Mouse (Mus musculus): ENCODE results near the gene Gm5678. TPM values are rescaled to one million over a fixed set of nuclear protein-coding genes. Genes with fewer than 3 reads are reported as not detected.

The Gm5678 gene
- polyA plus RNA-seq (2012; ENCODE audit: insufficient read depth, insufficient read length, low replicate concordance, missing spikeins), result not detected in 2 replicates

DNA sequence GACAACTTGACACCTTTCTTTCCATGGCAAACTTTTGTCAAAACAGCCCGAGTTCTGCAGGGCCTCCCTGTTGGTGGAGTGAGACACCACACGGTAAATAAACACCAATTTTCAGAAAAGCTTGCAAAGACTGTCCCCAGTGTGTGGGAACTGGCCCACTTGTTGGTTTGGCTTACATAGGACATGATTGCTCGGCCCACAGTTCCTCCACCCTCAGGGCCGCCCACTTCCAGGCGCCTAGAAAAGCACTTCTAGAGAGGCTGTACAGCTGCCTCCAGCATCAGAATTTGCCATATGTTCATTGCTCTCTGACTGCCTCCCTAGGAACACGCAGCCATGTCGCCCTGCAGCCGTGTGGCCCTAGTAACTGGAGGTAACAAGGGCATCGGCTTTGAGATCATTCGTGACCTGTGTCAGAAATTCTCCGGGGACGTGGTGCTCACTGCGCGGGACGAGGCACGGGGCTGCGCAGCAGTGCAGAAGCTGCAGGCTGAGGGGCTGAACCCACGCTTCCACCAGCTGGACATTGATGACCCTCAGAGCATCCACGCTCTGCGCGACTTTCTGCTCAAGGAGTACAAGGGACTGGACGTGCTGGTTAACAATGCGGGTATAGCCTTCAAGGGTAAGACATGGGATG is at the start of gene Gm5678:
Gm5678 (plus strand) TSS at position 337 of the 640 bp plus-strand sequence.
- Histone ChIP-seq H3K27ac (ENCODE audit: insufficient read depth, low read depth, low read length) (no peak within 1 kb of the TSS), H3K4me3 (ENCODE audit: insufficient read depth, low read depth, low read length) (no peak within 1 kb of the TSS), H3K4me1 (ENCODE audit: control insufficient read depth, insufficient read depth, low read length) (peaks cover 6% of the 10 kb centered on the region)
- TF ChIP-seq POLR2A (IDR thresholded peaks at IDR 0.05; ENCODE audit: insufficient read depth, low read depth, low read length) (no peak), CTCF (IDR thresholded peaks at IDR 0.05; ENCODE audit: insufficient read depth, low read depth, low read length) (no peak)
- 80% methylated on average over 23 of the region's 23 CpGs for WGBS

DNA sequence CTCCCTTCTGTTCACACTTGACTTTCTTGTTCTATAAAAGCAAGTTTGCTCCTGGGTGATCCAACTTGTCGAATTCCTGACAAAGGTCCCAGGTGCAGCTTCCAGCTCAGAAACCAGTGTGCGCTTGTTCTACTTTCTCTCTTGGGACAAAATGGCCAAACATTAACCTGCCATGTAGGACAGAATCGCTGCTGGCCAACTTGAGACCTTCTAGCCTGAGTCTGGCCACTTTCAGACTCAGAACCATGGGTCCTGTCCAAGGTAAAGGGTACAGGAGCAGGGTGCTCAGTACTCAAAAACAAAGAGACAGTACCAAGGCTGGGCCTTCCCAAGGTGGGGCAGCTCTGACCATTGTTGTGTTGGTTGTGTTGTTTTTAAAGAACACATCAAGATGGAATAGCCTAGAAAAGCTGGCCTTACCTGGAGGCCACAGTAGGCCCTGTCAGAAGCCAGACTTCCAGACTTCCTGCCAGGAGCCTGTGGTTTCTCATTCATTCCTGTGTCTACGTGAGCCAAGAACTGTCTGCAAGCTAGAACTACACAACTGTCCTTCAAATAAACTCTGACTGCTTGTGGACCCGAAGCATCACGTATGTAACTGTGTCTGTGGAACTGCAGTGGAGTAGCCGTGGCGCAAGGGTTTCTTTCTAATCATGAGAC is 49.4 kb upstream of the Gm5678 start:
- H3K27ac ChIP-seq (ENCODE audit: insufficient read depth, low read depth, low read length), result no peak overlapping the region
- TF ChIP-seq CTCF (IDR thresholded peaks at IDR 0.05; ENCODE audit: insufficient read depth, low read depth, low read length) (no peak), POLR2A (IDR thresholded peaks at IDR 0.05; ENCODE audit: insufficient read depth, low read depth, low read length) (no peak)
- WGBS, result 89% methylated on average over 8 of the region's 8 CpGs
- no peak overlapping the region for H3K4me3 ChIP-seq (ENCODE audit: insufficient read depth, low read depth, low read length)
- H3K4me1 ChIP-seq (ENCODE audit: control insufficient read depth, insufficient read depth, low read length), result 0 out of 2 replicates have a peak, but pooled peaks cover 5% of the 10 kb centered on the region

DNA sequence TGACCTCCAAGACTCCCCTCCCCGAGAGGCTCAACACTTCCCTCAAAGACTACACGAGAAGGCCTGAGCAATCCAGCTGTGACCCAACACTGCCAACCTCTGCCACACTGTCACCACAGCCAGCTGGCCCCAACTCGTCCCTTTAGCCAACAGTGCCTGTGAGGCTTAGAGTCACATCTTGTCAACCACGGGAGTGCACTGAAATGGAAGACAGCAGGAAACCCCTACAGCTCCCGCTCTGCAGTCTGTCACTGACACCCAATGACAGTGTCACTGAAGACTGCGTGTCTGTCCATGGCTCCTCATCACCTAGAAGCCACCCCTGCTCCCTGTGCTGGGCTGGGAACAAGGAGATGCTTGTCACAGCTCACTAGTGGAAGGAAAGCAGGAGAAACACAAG is 46.8 kb upstream of the Gm5678 start:
- H3K27ac ChIP-seq (ENCODE audit: insufficient read depth, low read depth, low read length), result no peak overlapping the region
- TF ChIP-seq POLR2A (IDR thresholded peaks at IDR 0.05; ENCODE audit: insufficient read depth, low read depth, low read length), result no peak
- TF ChIP-seq CTCF (IDR thresholded peaks at IDR 0.05; ENCODE audit: insufficient read depth, low read depth, low read length), result no peak
- WGBS, result 72% methylated on average over 6 of the region's 6 CpGs
- no peak overlapping the region for H3K4me3 ChIP-seq (ENCODE audit: insufficient read depth, low read depth, low read length)
- H3K4me1 ChIP-seq (ENCODE audit: control insufficient read depth, insufficient read depth, low read length), result 0 out of 2 replicates have a peak, but pooled peaks cover 5% of the 10 kb centered on the region

DNA sequence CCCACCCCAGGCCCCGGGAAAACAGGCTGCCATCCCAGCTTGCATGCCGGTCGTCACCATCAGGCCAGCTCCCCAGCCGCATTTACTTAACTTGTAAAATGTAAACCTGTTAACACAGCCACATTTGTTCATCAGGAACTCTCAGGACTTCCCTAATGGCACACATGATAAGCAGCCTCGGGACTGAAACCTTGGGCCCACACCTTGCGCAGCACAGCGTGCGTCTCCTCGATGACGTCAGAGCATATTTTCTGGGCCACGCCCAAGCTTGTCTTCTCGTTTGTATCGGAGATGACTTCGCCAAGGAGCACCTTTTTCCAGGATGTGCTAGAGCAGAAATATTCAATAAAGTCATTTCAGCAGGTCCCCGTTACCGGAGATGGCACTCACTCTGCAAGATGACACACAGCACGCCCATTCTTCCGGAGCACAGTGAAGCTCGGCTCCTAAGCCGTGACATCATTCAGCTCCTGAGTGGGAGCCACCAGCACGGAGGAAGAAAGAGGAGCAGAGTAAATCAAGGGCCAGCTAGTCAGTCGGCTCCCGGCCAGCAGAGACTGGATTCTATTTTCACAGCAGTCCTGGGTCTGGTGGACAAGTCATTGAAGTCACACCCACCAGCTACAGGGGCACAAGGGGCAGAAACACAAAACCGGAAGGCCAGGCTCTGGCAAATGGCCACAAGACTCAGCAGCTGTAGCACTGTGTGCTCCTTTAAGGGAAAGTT is 42.8 kb upstream of the Gm5678 start:
- Histone ChIP-seq H3K27ac (ENCODE audit: insufficient read depth, low read depth, low read length) (no peak overlapping the region), H3K4me3 (ENCODE audit: insufficient read depth, low read depth, low read length) (no peak overlapping the region), H3K4me1 (ENCODE audit: control insufficient read depth, insufficient read depth, low read length) (peaks cover 9% of the 10 kb centered on the region; the same call in 1 of the 2 replicates)
- WGBS, result 90% methylated on average over 24 of the region's 24 CpGs
- TF ChIP-seq CTCF (IDR thresholded peaks at IDR 0.05; ENCODE audit: insufficient read depth, low read depth, low read length) (no peak), POLR2A (IDR thresholded peaks at IDR 0.05; ENCODE audit: insufficient read depth, low read depth, low read length) (no peak)

DNA sequence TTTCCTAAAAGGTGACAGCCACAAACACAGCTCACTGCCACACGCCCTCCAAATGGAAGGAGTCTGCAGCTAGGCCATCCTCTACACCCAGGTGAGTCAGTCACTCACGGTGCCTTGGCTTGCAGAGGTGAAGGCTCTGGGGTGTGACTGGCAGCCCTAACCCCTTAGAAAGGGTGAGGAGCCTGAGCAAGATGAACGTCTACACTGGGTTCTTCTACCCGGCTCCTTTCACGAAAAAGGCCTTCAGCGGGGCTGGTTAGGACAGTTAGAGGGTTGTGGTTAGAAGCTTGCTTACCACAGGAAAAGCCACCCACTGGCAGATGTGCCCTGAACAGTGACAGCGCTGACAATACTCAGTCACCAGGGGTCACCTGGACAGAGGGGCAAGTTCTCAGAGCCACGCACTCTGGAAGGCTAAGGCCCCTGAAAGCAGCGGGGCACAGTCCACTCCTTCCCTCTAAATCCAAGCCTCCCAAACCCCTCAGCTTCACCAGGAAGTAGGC is 42.1 kb upstream of the Gm5678 start:
- 96% methylated on average over 9 of the region's 9 CpGs for WGBS
- Histone ChIP-seq H3K4me3 (ENCODE audit: insufficient read depth, low read depth, low read length) (no peak overlapping the region; the same call in 1 of the 2 replicates), H3K4me1 (ENCODE audit: control insufficient read depth, insufficient read depth, low read length) (peaks cover 9% of the 10 kb centered on the region; the same call in 1 of the 2 replicates), H3K27ac (ENCODE audit: insufficient read depth, low read depth, low read length) (no peak overlapping the region)
- no peak for TF ChIP-seq CTCF (IDR thresholded peaks at IDR 0.05; ENCODE audit: insufficient read depth, low read depth, low read length)

DNA sequence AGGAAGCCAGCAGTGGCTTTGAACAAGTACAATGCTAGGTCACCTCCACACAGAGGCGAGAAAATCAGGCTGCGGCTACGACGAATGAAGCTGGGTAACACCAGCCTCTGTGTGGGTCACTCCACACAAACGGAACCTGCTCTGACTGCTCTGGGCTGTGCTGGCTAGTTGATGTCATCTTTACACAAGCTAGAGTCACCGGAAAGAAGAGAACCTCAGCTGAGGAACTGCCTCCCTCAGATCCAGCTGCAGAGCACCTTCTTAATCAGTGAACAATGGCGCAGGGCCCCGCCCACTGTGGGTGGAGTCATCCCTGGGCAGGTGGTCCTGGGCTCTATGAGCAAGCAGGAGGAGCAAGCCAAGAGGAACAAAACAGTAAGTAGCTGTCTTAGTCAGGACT is 41.5 kb upstream of the Gm5678 start:
- no peak for TF ChIP-seq CTCF (IDR thresholded peaks at IDR 0.05; ENCODE audit: insufficient read depth, low read depth, low read length)
- TF ChIP-seq POLR2A (IDR thresholded peaks at IDR 0.05; ENCODE audit: insufficient read depth, low read depth, low read length), result no peak
- Histone ChIP-seq H3K4me1 (ENCODE audit: control insufficient read depth, insufficient read depth, low read length) (peaks cover 4% of the 10 kb centered on the region; the same call in 1 of the 2 replicates), H3K27ac (ENCODE audit: insufficient read depth, low read depth, low read length) (no peak overlapping the region), H3K4me3 (ENCODE audit: insufficient read depth, low read depth, low read length) (no peak overlapping the region; the same call in 1 of the 2 replicates)
- WGBS, result 70% methylated on average over 8 of the region's 8 CpGs

DNA sequence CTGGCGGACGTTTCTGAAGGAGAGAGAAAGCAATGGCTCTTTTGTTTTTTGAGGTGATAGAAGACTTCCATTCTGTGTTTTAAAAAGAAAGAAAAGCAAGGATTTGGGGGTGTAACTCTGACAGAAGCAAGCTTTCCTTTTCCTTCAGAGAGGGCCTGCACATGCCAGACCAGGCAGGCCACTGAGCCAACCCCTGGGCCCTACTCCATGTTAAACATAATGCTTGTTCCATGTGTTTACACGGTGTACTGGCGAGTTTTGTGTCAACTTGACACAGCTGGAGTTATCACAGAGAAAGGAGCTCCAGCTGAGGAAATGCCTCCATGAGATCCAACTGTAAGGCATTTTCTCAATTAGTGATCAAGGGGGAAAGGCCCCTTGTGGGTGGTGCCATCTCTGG is 39.6 kb upstream of the Gm5678 start:
- WGBS, result 55% methylated on average over 4 of the region's 4 CpGs
- TF ChIP-seq CTCF (IDR thresholded peaks at IDR 0.05; ENCODE audit: insufficient read depth, low read depth, low read length), result no peak
- TF ChIP-seq POLR2A (IDR thresholded peaks at IDR 0.05; ENCODE audit: insufficient read depth, low read depth, low read length), result no peak
- no peak overlapping the region for H3K27ac ChIP-seq (ENCODE audit: insufficient read depth, low read depth, low read length)
- H3K4me1 ChIP-seq (ENCODE audit: control insufficient read depth, insufficient read depth, low read length), result peaks cover 4% of the 10 kb centered on the region; the same call in 1 of the 2 replicates
- H3K4me3 ChIP-seq (ENCODE audit: insufficient read depth, low read depth, low read length), result no peak overlapping the region

DNA sequence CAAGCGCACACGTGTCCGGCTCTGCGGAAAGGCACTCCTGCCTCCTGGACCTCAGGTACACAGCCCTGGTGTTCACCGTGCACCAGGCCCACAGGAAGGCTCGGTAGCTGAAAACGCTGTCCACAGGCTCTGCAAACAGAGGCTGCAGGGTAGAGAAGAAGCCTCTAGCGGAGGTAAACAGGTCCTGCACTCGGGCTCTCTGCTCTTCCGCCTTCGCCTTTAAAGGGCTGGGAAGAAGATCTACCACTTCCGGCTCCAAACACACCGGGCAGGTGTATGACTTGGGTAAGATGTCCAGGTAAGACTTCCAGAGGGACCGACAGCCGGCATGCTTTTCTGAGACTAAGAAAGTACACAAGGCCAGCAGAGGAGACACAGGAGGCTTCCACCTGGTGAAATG is 37.0 kb upstream of the Gm5678 start:
- peaks cover 4% of the 10 kb centered on the region; the same call in 1 of the 2 replicates for H3K4me1 ChIP-seq (ENCODE audit: control insufficient read depth, insufficient read depth, low read length)
- 96% methylated on average over 15 of the region's 15 CpGs for WGBS
- no peak overlapping the region for H3K27ac ChIP-seq (ENCODE audit: insufficient read depth, low read depth, low read length)
- H3K4me3 ChIP-seq (ENCODE audit: insufficient read depth, low read depth, low read length), result no peak overlapping the region
- TF ChIP-seq POLR2A (IDR thresholded peaks at IDR 0.05; ENCODE audit: insufficient read depth, low read depth, low read length) (no peak), CTCF (IDR thresholded peaks at IDR 0.05; ENCODE audit: insufficient read depth, low read depth, low read length) (no peak)
